Mouse (Mus musculus) lung, adult 2 months (tissue): Measurements from ENCODE around the gene Ephb1. TPM values are rescaled to one million over a fixed set of nuclear protein-coding genes. Genes with fewer than 3 reads are reported as not detected.

ENCODE experiments used
- DNase-seq: peaks from one replicate; pipeline ENCODE4 v3.0.0; 2022
- H3K4me1 ChIP-seq: fragments of 200-500 bp; 2 replicates; pipeline ENCODE4 v1.6.1; 2011; ENCODE audit warnings: low read length; ENCODE audit not compliant: control insufficient read depth, insufficient read depth
- H3K4me3 ChIP-seq: fragments of 200-500 bp; replicated peaks from 2 replicates; pipeline ENCODE3; 2011; ENCODE audit warnings: low read depth, mild to moderate bottlenecking, control low read depth, low read length; ENCODE audit errors: extremely low read depth
- CTCF ChIP-seq: fragments of 200-500 bp; IDR thresholded peaks from 2 replicates; pipeline ENCODE4 v1.5.1; 2011; ENCODE audit warnings: mild to moderate bottlenecking, low read length, control low read depth; ENCODE audit not compliant: insufficient read depth
- POLR2A ChIP-seq: fragments of 200-500 bp; IDR thresholded peaks from 2 replicates; pipeline ENCODE4 v1.6.1; 2011; ENCODE audit warnings: low read depth, mild to moderate bottlenecking, control low read depth, low read length, borderline replicate concordance; ENCODE audit errors: extremely low read depth
- WGBS: fragments of 180-500 bp; shearing (Covaris S2); methylation state at CpG from one replicate; pipeline ENCODE4 v1.1.7; 2018; 5-methylcytosine and 5-hydroxymethylcytosine counted together
- polyA plus RNA-seq: library from polyadenylated mRNA; depleted of rRNA; stranded (reverse); fragments of >200 nt; gene quantifications from 2 replicates; pipeline ENCODE4 v1.2.3, GENCODE M21; 2012

The Ephb1 gene
- polyA plus RNA-seq, 1 experiment = 1.1 TPM

DNA sequence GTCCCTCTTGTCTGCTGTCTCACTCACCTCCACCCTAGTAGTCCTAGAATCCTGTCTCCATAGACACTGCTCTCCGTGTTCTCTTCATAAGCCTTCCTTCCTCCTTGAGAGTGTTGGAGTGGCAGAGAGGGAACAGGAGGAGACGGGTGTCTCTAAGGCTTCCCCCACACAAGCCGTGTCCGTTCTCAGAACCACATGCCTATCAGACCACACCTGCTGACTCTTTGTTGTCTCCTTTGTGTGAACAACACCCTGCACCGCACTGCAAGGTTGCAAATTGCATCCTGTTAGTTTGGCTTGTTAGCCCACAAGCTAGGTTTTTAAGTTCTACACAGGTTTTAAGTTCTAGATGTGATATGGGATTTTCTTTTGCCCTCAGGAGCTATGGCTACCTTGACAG lies 435.2 kb downstream of the Ephb1 start:
- Histone ChIP-seq H3K4me3 (no peak overlapping the region), H3K4me1 (no peaks in the 10 kb centered on the region)
- no peak for TF ChIP-seq POLR2A
- no peak for TF ChIP-seq CTCF
- WGBS = 79% methylated on average over 5 of the region's 5 CpGs
- DNase-seq = no peak

DNA sequence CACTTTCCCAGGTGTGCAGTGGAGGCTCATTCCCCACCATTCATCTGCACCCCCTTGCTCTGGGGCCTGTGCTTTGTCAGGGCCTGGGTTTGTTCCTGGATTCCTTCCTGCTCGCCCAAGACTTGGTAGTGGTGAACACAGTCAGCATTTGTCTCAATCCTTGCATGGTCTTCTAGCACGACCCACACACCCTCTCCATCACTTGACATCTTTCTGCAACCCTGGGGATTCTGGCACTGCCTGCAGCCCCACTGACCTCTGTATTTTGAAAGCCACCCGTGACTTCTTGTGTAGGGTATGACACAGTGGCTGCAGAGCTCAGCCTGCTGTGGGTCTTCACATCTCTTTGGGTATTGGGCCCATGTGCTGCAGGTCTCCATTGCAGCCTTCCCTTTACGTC lies 435.7 kb downstream of the Ephb1 start:
- Histone ChIP-seq H3K4me1 (no peaks in the 10 kb centered on the region), H3K4me3 (no peak overlapping the region)
- DNase-seq = no peak
- WGBS = 83% methylated on average over 4 of the region's 4 CpGs
- TF ChIP-seq CTCF (no peak), POLR2A (no peak)

DNA sequence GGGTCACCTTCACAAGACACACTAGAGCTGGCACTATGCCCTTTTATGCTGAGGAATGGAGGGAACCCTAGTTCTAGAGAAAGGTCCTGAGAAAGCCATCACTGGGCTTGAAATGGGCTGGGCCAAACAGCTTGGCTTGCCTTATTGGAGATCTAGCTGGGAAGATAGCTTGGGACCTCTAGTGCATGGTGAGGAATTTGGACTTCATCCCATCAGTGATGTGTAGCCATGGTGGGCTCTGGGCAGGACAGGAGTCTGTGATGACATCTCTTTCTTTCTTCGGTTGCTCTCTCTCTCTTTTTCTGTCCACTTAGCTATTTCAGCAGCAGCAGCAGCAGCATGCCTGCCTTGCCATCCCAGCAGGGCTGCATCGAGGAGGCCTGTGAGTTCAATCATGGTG lies 439.4 kb downstream of the Ephb1 start:
- DNase-seq = no peak
- 85% methylated on average over 2 of the region's 2 CpGs for WGBS
- no peak for TF ChIP-seq CTCF
- H3K4me1 ChIP-seq = no peaks in the 10 kb centered on the region
- H3K4me3 ChIP-seq = no peak overlapping the region

DNA sequence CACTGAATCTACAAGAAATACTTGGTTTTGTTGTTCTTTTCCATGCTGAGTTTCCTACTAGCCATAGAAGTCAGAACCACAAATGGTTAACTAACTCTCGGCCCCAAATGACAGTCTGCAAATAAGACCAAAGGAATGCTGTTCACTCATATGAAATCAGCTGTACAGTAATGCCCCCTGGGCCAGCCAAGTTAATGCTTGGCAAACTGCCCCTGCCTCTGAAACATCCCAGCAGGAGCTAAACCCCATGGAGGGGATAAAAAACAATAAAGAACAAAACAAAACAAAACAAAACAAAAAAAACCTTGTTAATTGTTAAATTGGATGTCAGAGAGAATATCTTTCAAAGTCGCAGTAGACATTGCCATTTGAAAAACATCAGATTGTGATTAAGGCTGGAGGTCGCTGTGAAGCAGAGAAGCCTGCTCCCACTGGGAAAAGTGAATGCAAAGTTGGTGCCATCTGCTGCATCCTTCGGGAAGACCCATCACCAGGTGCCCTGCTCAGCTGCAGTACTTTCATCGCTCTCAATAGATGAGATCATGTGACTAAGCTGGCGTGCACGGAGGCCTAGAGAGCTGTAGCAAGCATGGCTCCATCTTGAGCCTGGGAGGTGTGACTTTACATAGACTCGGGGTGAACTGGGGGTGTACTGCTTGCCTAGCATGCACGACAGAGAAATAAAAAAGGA lies 443.2 kb downstream of the Ephb1 start:
- H3K4me1 ChIP-seq = no peaks in the 10 kb centered on the region
- TF ChIP-seq CTCF = no peak
- TF ChIP-seq POLR2A = no peak
- 47% methylated on average over 9 of the region's 9 CpGs for WGBS
- DNase-seq = peak; percentile 6
- H3K4me3 ChIP-seq = no peak overlapping the region

DNA sequence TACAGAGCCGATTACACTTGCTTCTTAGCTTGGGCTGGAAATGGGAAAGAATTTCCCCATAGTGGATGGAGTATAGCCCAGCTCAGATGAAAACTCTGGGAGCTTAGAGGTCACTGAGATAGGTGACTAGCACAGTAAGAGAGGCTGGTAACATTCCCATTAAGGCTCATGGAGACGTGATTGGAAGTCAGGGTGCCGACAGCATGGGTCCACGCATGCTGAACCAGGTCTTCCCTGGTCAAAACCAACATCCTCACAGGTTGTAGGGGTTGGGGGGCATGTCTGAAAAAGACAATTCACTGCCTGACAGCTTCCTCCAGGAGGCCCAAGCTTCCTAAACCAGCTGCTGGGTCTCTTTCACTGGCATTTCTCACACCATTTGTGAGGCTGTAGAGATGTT lies 445.0 kb downstream of the Ephb1 start:
- no peak for TF ChIP-seq CTCF
- TF ChIP-seq POLR2A = no peak
- 83% methylated on average over 4 of the region's 4 CpGs for WGBS
- DNase-seq = no peak
- no peaks in the 10 kb centered on the region for H3K4me1 ChIP-seq
- H3K4me3 ChIP-seq = no peak overlapping the region

DNA sequence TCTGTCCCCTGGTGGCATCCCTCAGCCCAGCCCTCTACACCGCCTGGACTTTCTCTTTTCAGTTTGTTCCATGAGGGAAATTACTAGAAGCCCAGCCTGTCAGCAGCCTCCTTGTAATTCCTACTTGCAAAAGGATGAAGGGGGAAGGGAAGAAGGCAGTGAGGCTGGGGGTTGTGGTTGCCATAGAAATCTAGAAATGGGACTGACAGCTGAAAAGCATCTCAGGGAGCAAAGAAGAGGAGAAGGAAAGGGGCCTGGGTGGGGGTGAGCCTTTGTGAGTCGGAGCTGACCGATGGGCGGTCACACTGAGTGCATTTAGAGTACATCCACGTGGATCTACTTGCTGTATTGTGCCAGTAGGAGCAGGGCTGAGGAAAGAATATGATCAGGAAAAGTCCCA lies 445.6 kb downstream of the Ephb1 start:
- no peak overlapping the region for H3K4me3 ChIP-seq
- 72% methylated on average over 5 of the region's 5 CpGs for WGBS
- H3K4me1 ChIP-seq = no peaks in the 10 kb centered on the region
- no peak for TF ChIP-seq POLR2A
- no peak for TF ChIP-seq CTCF
- DNase-seq = no peak

DNA sequence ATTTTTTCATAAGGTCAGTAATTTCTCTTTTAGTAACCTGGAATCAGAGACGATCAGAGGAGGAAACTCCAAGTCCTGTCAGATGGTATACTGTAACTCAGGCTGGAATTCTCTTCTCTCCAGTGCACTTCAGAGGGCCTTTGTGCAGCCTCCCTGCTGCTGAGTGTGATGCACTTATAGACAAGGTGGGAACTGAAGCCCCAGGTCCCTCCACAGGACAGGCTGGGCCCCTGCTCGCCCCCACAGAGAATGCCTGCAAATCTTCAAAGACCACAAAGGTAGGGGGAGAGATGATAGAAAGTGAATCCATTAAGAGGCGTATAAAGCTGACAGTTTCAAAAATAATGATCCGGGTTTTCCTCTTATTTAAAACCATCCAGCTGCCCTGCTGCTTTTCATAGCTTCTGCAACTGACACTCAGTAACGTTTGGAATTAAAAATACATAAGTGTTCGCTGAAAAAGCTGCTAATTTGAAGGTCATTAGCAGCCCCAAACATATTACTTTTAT lies 446.7 kb downstream of the Ephb1 start:
- no peak for TF ChIP-seq POLR2A
- no peak for TF ChIP-seq CTCF
- H3K4me3 ChIP-seq = no peak overlapping the region
- H3K4me1 ChIP-seq = no peaks in the 10 kb centered on the region
- DNase-seq = no peak
- 65% methylated on average over 6 of the region's 6 CpGs for WGBS

DNA sequence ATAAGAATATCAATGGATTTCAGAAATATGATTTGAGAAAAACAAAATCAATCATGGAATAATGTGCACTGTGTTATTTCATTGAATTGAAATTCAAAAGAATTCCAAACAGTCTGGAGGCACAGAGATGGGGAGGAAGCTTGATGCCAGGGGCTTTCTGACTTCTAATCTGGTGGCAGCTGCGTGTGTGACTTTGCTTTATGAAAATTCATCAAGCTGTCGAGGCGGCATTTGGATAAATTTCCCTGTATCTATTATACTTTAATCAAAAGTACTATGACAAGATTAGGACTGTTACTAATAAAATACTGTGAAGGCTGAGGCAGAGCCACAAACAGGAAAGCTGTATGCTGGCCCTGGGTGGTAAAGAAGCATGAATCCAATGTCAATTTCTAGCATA lies 451.1 kb downstream of the Ephb1 start:
- no peak for TF ChIP-seq POLR2A
- TF ChIP-seq CTCF = no peak
- DNase-seq = no peak
- Histone ChIP-seq H3K4me3 (no peak overlapping the region), H3K4me1 (no peaks in the 10 kb centered on the region)
- 75% methylated on average over 3 of the region's 3 CpGs for WGBS

DNA sequence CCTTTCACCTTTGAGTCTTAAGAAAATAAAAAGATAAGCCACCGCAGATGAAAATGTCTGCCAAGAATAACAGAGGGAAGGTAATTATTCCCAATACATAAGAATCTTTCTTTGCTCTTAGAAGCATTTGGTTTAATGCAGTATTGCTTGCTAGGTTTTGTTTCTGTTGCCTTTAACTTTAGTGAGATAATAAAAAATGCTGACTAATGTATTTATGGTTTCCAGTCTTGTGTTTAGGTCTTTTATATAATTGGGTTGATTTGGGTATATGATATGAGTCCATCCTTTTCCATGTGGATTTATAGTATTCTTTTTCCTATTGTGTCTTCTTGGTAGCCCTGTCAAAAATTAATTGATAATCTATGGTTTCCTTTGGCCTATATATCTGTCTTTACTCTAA lies 456.6 kb downstream of the Ephb1 start:
- no peaks in the 10 kb centered on the region for H3K4me1 ChIP-seq
- no peak for DNase-seq
- WGBS = 86% methylated on average over 1 of the region's 1 CpGs

DNA sequence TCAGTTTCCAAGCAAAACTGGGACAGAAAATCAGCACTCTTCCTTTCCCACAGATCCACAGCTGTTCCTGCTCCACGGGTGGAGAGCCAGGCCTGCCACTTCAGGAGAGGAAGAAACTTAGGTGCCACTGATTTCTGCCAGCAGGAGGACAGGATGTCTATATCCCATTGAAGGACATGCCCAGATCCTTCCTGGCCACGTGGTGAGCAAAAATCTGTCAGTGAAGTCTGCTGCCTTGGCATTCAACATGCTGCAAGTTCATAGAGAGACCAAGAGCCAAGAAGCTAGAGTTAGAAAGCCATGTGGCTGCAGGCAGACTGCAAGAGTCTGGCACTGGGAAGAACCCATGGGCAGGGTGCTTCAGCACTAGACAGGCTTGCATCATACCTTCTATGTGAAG lies 471.2 kb downstream of the Ephb1 start:
- DNase-seq = no peak
- Histone ChIP-seq H3K4me3 (no peak overlapping the region), H3K4me1 (no peaks in the 10 kb centered on the region)
- 27% methylated on average over 2 of the region's 2 CpGs for WGBS
- TF ChIP-seq CTCF (no peak), POLR2A (no peak)

More for the DNA sequence above, 456.6 kb downstream of the Ephb1 start:
- TF ChIP-seq POLR2A = no peak
- TF ChIP-seq CTCF = no peak
- H3K4me3 ChIP-seq = no peak overlapping the region
